Mouse (Mus musculus): Measurements from ENCODE around the gene Zfand3.

The Zfand3 gene

GRCm38 (mm10) chr17:30149911-30150310, 145.4 kb downstream of the Zfand3 start:
- no peak for DNase-seq (ENCODE audit: low spot score in 2 of 2)

- DNase-seq (ENCODE audit: low spot score in 2 of 2) = no peak
Observed at GRCm38 (mm10) chr17:30154144-30154543, 149.6 kb downstream of the Zfand3 start.

GRCm38 (mm10) chr17:30154861-30155260, 150.3 kb downstream of the Zfand3 start:
- DNase-seq (ENCODE audit: low spot score in 2 of 2) = no peak

- DNase-seq (ENCODE audit: low spot score in 2 of 2) = no peak
Observed at GRCm38 (mm10) chr17:30155411-30155925, 150.9 kb downstream of the Zfand3 start.

- DNase-seq (ENCODE audit: low spot score in 2 of 2) = no peak
Observed at GRCm38 (mm10) chr17:30158419-30159108, 154.0 kb downstream of the Zfand3 start.

GRCm38 (mm10) chr17:30159341-30159740, 154.8 kb downstream of the Zfand3 start:
- no peak for DNase-seq (ENCODE audit: low spot score in 2 of 2)

GRCm38 (mm10) chr17:30160823-30161432, 156.4 kb downstream of the Zfand3 start:
- DNase-seq (ENCODE audit: low spot score in 2 of 2) = no peak

GRCm38 (mm10) chr17:30162983-30163382, 158.4 kb downstream of the Zfand3 start:
- no peak for DNase-seq (ENCODE audit: low spot score in 2 of 2)

- DNase-seq (ENCODE audit: low spot score in 2 of 2) = no peak
Observed at GRCm38 (mm10) chr17:30163793-30164192, 159.3 kb downstream of the Zfand3 start.

GRCm38 (mm10) chr17:30164818-30165217, 160.3 kb downstream of the Zfand3 start:
- no peak for DNase-seq (ENCODE audit: low spot score in 2 of 2)

- no peak for DNase-seq (ENCODE audit: low spot score in 2 of 2)
Observed at GRCm38 (mm10) chr17:30177435-30177834, 172.9 kb downstream of the Zfand3 start.

- DNase-seq (ENCODE audit: low spot score in 2 of 2) = no peak
Observed at GRCm38 (mm10) chr17:30178402-30178801, 173.9 kb downstream of the Zfand3 start.

- DNase-seq (ENCODE audit: low spot score in 2 of 2) = no peak
Observed at GRCm38 (mm10) chr17:30180197-30180596, 175.7 kb downstream of the Zfand3 start.

GRCm38 (mm10) chr17:30181554-30181953, 177.0 kb downstream of the Zfand3 start:
- DNase-seq (ENCODE audit: low spot score in 2 of 2) = no peak

GRCm38 (mm10) chr17:30182063-30182462, 177.5 kb downstream of the Zfand3 start:
- DNase-seq (ENCODE audit: low spot score in 2 of 2) = no peak

GRCm38 (mm10) chr17:30183561-30183960, 179.0 kb downstream of the Zfand3 start:
- DNase-seq (ENCODE audit: low spot score in 2 of 2) = no peak

- DNase-seq (ENCODE audit: low spot score in 2 of 2) = no peak
Observed at GRCm38 (mm10) chr17:30187154-30187553, 182.6 kb downstream of the Zfand3 start.

GRCm38 (mm10) chr17:30187581-30187980, 183.0 kb downstream of the Zfand3 start:
- no peak for DNase-seq (ENCODE audit: low spot score in 2 of 2)

- no peak for DNase-seq (ENCODE audit: low spot score in 2 of 2)
Observed at GRCm38 (mm10) chr17:30188031-30188981, 183.8 kb downstream of the Zfand3 start.

- DNase-seq (ENCODE audit: low spot score in 2 of 2) = no peak
Observed at GRCm38 (mm10) chr17:30191097-30191640, 186.6 kb downstream of the Zfand3 start.

- DNase-seq (ENCODE audit: low spot score in 2 of 2) = no peak
Observed at GRCm38 (mm10) chr17:30192416-30193005, 188.0 kb downstream of the Zfand3 start.

Data from urinary bladder, postnatal 36 days (tissue).